Mouse (Mus musculus) gonadal fat pad, adult 2 months (tissue): ENCODE measurements around the gene Spock2. TPM values are rescaled to one million over a fixed set of nuclear protein-coding genes. Genes with fewer than 3 reads are reported as not detected.

Source experiments
- DNase-seq: peaks from one replicate; pipeline ENCODE4 v3.0.0-alpha.2; 2012; ENCODE audit warnings: low read depth
- polyA plus RNA-seq: library from polyadenylated mRNA; depleted of rRNA; stranded (reverse); fragments of >200 nt; gene quantifications from 2 replicates; pipeline ENCODE4 v1.2.3, GENCODE M21; 2012; rRNA removed

Gene Spock2
- polyA plus RNA-seq: 29.0 and 38.6 TPM in 2 replicates

DNA sequence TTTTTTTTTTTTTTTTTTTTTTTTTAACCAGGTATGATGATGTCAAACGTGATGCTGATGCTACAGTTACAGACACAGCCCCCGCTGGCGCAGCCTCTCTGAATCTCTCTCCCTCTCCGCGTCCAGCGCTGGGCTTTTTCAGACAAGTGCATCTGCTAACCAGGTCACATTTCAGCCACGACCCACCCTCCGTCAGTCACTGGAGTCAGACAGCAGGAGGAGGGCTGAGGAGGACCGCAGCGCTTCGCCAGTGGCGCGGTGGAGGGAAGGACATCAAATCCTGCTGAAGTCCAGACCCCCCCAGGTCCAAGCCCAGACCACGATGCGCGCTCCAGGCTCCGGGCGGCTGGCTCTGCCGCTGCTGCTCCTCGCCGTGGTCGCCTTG lies at the start of gene Spock2:
Gene Spock2, plus strand, starts transcription at position 74 of the 385 bp plus-strand sequence.
- no peak for DNase-seq

DNA sequence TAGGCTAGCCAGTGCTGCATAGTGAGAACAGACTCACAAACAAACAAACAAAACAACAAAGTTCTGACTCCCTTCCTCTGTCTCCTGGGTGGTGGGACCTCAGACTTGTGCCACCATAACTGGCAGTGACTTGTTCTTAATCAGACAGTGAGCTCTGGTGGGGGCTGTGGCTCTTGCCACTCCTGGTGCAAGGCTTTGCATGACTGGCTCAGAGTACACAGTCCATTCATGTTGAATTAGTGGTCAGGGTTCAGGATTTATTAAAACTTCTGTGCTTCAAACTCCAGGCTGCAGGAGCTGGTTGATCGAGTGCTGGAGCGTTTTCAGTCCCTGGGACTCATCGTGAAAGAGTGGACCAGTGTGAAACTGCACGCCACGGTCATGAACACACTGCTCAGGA lies 43.8 kb upstream of the Spock2 start:
- no peak for DNase-seq

DNA sequence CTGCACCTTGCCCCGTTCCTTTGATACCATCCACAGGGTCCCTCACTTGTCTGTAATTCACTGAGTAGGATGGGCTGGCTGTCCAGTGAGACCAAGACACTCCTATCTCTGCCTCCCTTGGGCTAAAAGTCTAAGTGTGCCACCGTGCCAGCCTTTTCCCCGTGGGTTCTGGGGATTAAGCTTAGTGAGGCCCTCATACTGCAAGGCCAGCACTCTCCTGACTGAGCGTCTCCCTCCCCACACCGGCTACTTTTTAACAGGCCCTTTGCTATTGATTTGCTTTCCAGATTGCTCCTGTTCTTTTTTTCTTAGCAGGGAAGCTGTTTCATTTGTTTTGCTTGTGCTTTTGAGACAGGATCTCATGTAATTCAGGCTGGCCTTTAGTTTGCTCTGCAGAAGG lies 43.1 kb upstream of the Spock2 start:
- no peak for DNase-seq

DNA sequence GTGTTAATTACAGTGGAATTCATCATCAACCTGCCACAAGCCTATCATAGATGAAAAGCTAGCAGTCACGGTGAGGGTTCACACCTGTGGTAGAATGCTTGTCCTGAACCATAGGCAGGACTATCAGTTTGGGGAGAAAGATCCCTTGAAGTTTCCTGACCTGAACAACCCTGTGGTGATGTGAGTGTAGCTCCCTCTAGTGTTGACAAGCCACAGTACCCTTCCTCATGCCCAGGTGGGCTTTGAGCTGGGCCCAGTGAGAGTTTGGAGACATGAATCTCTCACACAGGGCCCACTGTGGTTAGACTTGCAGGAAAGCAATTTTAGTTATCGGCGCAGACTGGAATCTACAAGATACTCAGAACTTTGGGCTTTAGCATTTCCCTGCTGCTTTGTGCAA lies 39.5 kb upstream of the Spock2 start:
- DNase-seq: no peak

DNA sequence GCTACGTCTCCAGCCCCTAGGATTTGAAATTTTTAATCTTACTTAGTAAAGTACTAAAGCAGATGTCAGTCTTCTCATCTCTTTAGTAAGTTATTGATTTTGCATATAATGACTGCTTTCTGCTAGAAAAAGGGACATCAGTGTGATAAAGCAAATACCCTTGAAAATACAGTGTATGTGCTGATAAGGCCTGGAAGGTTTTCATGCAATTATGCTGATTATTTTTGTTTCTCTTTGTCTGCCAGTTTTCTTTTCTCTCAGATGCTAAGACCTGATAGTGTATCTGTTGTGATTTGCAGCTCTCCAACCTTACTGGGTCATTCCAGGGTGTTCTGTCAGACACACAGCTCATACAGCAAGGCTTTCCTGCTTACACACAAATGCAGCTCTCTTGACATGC lies 30.9 kb upstream of the Spock2 start:
- no peak for DNase-seq

DNA sequence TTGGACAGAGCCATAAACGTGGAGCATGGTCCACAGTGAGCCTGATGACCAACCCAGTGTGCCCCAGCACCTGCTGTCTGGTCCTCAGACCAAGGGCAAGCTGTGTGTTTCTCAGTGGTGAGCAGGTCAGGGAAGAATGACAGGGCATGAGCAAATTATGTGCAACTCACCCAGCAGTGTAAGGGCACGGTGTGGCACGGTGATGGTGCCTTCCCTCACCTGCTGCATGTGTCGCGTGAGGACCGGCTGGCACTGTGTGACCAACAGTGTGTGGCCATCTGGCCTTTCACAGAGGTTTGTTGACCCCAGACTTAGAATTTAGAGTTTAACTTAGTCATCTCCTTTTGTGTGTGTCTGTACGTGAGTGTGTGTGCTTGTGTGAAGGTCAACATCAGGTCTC lies 28.8 kb upstream of the Spock2 start:
- no peak for DNase-seq

DNA sequence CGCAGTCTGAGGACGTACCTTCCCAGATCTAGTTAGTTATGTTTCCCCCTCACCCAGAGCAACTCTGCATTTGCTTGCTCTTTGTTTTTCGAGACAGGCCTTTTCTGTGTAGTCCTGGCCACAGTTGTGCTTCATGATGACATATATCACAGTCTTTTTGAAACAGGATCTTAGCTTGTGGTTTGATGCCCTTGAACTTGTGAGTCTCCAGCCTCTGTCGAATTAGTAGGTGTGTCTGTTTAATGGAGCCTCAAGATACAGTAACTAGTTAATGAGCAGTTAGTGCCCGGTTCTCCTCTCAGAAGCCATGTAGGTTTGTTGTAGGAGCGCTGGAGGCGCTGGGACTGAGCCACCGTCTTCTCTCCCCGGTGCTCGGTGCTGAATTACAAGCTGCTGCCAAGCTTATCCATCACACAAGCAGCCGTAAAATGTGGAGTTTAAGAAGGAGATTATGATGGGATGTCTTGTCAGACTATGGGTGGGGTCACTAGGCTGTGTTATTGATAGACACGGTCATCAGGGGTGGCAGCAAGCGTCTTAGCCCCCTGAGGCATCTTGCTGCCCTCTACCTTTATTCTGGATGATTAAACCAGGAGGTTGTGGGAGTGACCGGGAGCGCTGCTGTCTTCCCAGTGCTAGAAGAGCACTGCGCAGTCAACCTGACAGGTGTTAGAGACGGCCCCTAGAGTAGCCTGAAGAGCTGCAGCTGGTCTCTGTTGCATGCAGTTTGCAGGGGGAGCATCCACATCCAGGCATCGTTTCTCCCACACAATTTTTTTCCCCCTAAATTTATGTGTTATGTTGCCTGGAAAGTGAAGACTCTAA lies 28.1 kb upstream of the Spock2 start:
- no peak for DNase-seq

DNA sequence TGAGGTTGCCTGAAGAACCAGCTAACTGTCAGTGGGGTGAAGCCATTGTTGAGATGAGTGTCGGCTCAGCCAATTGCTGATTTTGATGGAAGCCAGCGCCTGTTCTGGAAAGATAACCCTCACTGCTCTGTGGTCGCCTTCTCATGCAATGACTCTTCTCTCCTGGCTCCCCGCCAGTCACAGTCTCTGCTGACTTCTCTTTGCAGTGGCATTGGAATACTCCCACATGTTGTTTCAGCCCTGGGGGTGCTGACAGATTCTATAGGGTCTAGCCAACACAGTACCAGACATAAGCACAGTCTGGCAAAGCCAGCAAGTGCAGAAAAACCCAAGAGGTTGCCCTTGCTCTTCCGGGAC lies 27.5 kb upstream of the Spock2 start:
- DNase-seq: peak; percentile 47

DNA sequence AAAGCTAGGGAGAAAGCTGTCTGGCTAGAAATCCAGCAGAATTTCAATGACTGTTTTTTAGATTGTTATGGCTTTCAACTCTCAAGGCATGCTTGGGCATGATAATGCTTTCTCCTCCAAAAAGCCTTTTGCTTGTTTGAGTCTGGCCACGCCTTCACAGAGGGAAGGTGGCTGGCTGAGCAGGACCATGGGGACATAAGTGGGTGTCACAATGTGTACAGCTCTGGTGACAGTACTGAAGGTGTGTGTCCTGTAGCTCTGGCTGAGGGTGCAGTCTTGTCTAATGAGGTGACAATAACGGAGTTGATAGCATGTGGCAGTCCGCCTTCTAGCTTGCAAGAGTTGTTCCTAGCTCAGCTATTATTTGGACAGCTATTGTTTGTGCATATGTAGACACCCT lies 25.8 kb upstream of the Spock2 start:
- peak; percentile 56 for DNase-seq

DNA sequence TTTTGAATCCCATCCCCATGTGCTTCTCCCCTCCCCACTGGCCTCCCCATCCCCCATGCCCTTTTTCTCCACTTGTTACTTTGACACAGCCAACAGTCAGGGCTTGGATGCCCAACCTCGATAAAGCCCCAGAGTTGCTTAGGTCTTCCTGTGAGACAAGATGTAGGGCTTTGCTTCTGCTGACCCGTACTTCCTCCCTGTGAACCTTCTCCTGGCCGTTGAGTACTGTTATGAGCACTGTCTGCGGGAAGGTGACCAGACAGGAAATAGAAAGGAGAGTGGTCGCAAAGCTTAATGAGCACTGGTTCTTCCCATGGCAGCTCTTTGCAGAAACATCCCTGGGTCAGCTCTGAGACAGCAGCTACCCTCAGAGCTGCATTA lies 25.4 kb upstream of the Spock2 start:
- DNase-seq: peak; percentile 20

DNA sequence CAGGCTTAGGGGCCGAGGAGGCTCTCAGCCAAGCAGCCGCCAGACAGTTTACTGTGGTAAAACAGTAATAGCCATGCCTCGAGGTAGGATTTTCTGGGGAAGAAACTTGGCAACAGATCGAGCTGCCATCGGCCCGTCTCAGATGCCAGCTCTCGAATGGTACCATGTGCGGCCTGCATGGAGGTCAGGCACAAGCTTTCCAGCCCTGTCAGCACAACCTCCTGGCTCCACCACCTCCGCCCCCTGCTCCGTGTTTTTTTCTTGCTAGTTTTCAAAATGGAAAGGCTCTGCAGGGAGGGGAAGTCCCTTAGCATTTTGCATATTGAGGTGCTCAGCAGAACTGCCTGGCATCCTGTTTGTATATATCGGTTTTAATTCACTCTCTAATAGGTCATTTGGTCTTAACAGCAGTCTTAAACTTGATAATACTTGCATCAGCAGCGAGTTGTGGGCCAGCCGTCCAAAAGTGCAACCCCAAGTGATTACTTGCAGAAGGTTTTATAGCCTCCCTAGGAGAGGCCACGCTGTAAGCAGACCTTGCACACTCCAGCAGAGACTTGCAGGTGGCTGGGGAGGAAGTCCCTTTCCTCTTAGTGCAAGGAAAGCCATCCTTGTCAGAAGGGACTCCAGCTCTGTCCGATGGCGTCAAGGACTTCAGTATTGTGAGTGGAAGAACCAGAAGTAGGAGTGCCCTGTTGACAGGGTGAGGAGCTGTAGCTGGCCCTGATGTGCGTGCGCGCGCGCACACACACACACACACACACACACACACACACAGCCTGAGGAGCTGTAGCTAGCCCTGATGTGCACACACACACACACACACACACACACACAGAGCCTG lies 24.8 kb upstream of the Spock2 start:
- peak; percentile 20 for DNase-seq

DNA sequence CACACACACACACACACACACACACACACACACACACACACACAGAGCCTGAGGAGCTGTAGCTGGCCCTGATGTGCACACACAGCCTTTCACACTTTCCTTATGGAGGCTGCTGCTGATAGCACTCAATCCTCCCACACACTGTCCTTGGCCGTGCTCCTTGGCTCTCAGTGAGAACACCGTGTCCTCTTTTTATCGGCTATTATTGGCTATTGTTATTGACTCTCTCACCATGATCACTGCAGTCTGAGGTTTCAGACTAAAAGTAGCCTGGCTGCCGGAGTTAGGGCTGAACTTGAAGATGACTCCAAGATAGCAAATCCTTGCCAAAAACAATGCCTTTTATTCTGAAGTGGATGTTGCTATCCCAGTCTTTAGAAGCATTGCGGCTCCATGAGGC lies 24.1 kb upstream of the Spock2 start:
- DNase-seq: peak; percentile 94

DNA sequence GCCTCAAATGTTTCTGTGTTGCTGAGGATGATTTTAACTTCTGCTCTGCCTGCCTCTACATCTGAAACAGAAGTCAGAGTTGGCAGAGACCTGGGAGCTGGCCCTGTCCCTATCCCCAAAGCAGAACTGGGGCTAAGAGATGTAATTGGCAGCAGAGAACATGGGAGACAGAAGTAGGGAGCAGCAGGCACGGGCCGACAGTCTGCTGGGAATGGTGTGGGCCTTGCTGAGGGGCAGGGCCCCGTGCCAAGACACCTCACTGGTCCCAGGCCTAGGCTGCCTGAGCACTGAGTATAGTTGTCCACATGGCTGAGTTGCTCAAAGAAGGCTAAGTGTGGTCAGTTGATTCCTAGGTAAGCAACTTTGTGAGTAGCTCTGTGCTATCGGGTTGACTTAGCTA lies 22.0 kb upstream of the Spock2 start:
- DNase-seq: no peak

DNA sequence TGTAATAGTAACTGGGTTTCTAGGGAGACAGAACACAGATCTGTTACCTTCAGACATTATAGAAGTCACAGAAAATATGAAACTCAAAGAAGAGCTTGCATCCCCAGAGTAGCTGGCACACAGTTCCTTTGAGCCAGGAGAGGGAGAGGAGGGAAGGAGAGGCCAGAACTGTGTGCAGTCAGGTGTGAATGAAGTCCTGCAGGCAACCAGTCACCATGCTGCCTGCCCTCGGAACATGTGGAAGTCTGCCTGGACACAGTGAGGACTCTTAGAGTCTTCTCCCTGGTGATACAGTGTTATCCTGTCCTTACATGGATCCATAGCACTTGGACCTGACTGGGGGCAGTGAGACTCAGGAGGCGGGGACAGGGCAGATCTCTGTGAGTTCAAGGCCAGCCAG lies 13.7 kb upstream of the Spock2 start:
- no peak for DNase-seq

DNA sequence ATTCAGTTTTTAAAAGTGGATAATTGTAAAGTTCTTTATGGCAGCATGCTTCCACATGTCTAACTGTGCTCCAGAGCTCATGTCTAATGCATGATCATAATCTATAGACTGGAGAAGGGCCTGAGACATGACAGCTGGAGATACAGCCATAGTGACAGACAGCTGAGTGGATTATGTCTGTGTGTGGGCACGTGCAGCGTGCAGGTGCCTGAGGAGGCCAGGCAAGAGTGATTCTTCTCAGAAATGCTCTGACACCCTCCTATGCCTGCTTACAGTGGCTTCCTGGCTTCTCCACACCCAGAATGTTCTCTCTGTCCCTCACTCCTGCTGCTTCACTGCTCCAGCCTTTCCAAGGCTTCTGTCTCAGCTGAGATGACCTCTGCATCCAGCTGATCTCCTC lies 12.3 kb upstream of the Spock2 start:
- no peak for DNase-seq

DNA sequence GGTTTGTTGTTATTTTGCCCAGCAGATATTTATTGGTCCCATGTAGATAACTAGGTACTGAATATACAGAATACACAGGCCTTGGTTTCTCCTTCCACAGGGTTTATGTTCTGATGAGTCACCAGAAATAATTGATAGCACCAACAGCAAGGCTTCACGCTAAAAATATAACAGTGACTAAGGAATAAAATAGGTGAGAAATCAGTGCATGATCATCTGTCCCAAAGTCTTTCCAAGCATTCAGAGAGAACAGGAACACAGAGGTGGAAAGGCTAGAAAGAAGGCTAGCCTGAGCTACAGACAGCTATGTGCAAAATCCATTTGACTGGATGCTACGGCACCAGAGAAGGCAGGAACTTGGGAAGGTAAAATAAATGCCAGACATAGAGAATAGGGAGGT lies 10.5 kb upstream of the Spock2 start:
- no peak for DNase-seq

DNA sequence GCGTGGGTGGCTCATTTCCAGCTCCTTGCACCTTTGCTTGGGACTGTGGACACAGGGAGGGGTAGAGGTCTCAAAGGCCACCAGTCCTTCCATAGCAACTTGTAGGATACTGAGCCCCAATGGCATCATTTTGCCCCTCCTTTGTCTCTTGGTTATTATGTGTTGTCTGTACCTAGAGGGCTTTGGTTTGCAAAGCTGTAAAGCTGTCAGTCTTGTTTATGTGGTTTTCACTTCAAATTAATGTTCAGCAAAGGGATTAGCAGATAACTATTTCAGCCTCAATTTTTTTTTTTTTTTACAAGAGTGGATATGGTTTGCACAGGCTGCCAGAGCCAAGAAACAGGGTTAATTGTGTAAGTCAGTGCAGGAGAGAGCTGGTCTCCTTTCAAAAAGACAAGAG lies 9.7 kb upstream of the Spock2 start:
- DNase-seq: no peak

DNA sequence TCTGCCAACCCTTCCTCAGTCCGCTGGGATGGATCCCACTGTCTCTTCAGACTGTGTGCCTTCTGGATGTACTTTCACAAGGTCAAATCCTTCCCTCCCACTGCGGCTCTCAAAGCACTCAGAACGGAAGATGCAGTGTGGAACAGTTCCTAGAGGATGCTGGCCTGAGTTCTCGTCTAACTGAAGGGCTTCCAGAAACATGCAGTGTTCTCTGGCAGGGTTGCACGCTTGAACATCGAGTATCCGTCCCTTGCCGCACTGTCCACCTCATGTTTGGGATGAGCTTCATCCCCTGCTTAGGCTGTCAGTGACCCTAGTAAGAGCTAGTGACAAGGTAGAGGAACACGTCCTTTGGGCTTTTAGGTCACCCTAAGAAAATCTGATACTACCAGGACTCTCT lies 8.9 kb upstream of the Spock2 start:
- DNase-seq: no peak

DNA sequence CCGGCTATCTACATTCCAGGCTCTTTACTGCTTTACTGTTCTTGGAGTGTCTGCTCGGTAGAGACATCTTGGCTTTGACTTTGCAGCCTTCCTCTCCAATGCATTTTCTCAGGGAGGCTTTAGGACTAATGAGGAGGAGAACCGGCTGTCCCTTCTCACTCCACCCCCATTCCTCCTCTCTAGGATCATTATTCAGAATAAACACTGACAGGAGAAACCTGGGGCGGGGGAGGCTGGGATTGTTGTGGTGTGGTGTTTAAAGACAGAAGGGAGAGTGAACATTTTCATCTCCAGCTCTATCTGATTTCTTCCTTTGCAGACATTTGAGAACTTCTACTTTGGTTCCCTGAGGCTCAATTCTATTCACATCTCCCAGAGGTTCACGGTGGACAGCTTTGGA lies 8.2 kb upstream of the Spock2 start:
- no peak for DNase-seq

DNA sequence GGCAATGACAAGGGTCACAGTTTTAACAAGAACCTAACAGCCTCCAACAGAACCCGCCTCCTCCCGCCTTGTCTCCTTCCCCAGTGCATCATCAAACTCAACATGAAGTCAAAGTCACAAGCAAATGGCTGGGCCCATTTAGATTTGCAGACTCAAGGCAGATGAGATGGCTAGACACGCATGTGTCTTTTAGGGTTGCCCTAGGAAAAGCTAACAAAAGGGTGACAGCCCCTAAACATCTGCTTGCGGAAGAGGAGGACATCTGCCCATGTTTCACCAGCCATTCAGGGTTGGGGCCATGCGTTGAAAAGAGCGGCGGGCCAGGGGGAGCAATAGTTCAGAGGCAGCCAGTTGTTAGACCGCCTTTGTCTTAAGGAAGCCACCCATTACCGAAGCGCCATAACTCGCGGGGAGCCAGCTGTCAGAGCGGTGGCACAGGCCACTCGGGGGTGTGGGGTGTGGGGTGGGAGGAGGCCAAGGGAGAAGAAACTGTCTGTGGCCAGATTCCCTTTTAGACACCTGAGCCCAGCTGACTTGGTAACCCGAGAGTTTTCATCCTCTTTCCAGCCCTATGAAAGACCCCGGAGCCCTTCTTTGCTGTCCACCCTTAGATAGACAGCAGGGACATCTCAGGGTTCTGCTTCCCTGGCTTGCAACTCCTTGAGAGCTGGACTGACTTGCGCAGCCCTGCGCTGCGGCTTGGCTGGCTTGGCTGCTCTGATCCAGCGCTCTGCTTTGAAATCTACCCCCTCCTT lies 451 bp upstream of the Spock2 start:
- DNase-seq: no peak

DNA sequence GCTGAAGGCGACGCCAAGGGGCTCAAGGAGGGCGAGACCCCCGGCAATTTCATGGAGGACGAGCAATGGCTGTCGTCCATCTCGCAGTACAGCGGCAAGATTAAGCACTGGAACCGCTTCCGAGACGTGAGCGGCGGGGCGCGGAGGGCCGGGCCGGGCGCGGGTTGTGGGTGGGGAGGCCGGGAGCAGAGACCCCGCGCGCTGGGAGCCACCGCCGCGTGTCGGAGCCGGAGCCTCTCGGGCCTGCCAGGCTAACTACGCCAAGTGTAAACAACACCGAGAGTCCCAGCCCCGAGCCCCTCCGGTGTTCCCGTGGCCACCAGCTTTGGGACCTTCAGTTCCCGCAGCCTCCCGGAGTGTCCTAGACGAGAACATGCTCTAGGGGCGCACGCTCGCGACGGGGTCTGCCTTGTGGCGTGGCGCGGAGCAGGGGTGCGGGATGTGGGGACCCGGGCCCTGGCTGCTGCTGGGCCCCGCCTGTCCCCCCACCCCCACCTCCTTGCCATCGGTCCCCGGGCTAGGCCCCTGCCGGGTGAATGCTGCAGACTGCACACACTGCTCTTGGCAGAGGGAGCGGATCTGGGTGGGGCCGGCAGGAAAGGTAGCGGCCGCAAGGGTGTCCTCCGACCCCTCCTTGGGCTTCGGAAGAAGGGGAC lies 640 bp downstream of the Spock2 start:
- no peak for DNase-seq

DNA sequence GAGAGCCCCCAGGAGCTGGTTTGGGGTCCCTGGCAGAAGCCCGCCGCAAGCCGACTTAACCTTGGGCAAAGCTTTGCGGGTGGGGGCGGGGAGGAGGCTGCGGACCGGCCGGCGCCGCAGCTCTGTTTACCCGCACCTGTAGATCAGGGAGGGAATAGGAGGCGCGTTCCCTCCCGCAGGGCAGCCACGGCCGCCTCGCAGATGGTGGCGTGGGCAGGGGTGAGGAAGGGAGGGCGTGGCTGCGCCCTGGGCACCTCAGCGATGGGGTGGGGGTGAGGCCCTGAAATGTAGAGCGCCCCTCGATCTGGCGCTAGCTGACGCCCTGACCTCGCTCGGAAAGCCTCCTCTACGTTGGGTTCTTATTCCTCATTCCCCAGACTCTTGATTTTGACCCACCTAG lies 1.4 kb downstream of the Spock2 start:
- no peak for DNase-seq
